Mouse (Mus musculus): Measurements from ENCODE around the gene Nphs1. TPM values are rescaled to one million over a fixed set of nuclear protein-coding genes. Genes with fewer than 3 reads are reported as not detected.

Nphs1 gene
- not detected in 2 replicates for polyA plus RNA-seq (2011; ENCODE audit: insufficient read length, low read depth, missing spikeins)

DNA sequence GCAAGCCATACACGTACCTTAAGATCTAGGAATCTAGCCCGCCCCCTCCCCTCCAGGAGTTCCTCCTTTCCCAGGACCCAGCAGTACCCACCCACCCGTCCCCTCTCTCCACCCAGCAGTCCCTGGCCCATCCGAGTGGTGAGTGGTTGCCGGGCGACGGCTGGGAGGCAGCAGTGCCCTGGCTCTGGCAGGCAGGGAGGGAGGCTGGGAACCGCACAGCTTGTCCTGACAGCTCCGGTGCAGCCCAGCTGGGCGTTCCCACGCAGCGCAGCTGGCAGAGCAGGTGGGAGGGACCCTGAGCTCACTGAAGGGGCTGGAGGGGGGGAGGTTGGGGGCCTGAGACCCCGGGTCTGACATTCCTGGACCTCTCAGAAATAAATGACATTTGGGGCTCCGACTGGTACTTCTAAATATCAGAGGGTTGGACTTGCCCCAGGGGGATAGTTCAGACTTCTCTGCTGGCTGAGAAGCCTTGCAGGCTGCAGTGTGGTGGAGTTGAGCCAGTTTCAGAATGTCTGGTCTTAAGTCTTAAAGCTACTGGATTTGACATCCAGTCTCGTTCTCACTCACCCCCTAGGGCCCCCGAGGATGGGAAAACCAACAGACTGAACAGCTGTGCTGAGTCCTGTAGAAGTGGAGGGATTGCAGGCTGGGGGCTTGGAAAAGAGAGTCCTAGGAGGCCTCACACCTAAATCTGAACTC lies at the start of gene Nphs1, which contains the start of gene Kirrel2:
Nphs1 (plus strand) TSS at position 687 of the 702 bp plus-strand sequence.
Kirrel2 (minus strand) TSS at position 62 of the 702 bp plus-strand sequence.
- TF ChIP-seq POLR2A (IDR thresholded peaks at IDR 0.05; ENCODE audit: low read depth, low read length) (no peak), CTCF (IDR thresholded peaks at IDR 0.05; ENCODE audit: borderline replicate concordance, insufficient read depth, low read length) (no peak)
- Histone ChIP-seq H3K4me1 (ENCODE audit: control insufficient read depth, insufficient read depth, low read length) (no peaks in the 10 kb centered on the region), H3K27ac (ENCODE audit: insufficient read depth, low read length) (no peak within 1 kb of the TSS), H3K4me3 (ENCODE audit: insufficient read depth, low read length) (no peak within 1 kb of the TSS)

DNA sequence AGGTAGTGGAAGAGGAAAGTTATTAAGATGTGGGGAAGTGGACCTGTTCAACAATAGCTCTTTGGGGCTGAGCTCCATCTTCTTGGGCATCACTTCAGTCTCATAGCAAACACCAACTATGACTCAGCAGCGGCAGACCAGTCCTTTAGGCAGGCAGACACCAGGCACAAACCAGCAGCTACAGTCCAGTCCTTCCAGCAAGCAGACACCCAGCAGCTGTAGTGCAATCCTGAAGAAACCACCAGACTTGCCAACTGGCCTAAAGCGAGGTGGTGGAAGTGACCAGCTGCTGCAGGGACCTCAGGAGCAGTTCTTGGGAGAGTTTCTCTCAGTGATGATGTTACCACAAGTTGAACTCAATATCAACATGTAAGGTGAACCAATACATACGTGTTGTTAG lies 49.5 kb upstream of the Nphs1 start:
- Histone ChIP-seq H3K27ac (ENCODE audit: insufficient read depth, low read length) (no peak overlapping the region), H3K4me1 (ENCODE audit: control insufficient read depth, insufficient read depth, low read length) (no peaks in the 10 kb centered on the region), H3K4me3 (ENCODE audit: insufficient read depth, low read length) (no peak overlapping the region)
- no peak for TF ChIP-seq POLR2A (IDR thresholded peaks at IDR 0.05; ENCODE audit: low read depth, low read length)
- no peak for TF ChIP-seq CTCF (IDR thresholded peaks at IDR 0.05; ENCODE audit: borderline replicate concordance, insufficient read depth, low read length)

DNA sequence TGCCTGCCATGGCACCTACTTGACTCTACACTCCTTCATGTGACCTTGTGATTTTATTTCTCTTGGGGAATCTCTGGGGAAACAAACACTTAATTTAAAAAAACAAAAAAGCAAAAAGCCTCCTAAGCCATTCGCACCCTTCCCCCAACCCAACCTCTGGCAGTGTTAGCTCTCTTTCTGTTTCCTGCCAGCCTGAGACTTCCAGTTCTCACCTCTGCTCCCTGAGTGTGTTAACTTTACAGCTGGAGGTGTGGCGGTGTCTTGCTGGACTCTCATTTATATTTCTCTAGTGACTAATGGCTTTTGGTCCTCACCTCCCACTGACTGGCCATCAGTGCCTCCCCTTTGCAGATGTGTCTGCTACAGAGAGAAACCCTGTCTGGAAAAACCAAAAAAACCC lies 48.3 kb upstream of the Nphs1 start:
- no peak overlapping the region for H3K4me3 ChIP-seq (ENCODE audit: insufficient read depth, low read length)
- H3K27ac ChIP-seq (ENCODE audit: insufficient read depth, low read length): no peak overlapping the region
- H3K4me1 ChIP-seq (ENCODE audit: control insufficient read depth, insufficient read depth, low read length): no peaks in the 10 kb centered on the region
- TF ChIP-seq CTCF (IDR thresholded peaks at IDR 0.05; ENCODE audit: borderline replicate concordance, insufficient read depth, low read length): no peak

DNA sequence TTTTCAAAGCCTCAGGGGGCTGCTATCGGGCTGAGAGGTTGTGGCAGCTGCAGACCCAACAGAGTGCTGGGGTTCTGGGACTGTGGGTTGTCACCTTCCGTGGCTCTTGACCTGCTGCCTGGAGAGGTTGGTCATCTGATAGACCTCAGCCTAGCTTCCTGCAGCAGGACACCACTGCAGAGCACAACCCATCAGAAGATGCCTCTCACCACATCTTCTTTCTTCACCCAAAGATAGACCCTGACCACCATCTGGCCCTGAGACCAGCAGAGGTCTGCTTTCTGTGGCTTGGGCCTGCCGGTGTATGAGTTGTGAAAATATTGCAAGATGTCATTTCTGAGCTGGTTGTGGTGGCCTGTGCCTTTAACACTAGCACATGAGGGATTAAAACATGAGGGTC lies 47.1 kb upstream of the Nphs1 start:
- H3K4me1 ChIP-seq (ENCODE audit: control insufficient read depth, insufficient read depth, low read length): no peaks in the 10 kb centered on the region
- H3K4me3 ChIP-seq (ENCODE audit: insufficient read depth, low read length): no peak overlapping the region
- TF ChIP-seq POLR2A (IDR thresholded peaks at IDR 0.05; ENCODE audit: low read depth, low read length) (no peak), CTCF (IDR thresholded peaks at IDR 0.05; ENCODE audit: borderline replicate concordance, insufficient read depth, low read length) (no peak)
- no peak overlapping the region for H3K27ac ChIP-seq (ENCODE audit: insufficient read depth, low read length)

DNA sequence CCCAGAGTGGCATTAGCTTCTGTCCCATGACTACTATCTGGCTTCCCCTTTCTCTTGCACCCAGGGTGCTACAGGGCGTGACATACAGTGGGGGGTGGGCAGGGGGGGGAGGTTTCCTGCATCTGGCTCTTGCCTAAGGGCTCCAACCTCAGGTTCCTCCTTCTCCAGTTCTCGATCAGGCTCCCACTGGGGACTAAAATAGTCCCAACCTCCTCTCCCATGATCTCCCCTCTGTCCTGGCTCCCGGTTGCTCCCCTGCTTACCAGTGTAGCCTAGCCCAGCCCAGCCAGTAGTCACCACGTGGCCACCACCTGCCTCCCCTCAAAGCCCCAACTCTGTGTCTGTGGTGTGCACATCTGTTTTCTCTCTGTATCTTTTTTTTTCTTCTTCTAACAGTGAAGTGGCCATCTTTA lies 45.4 kb upstream of the Nphs1 start:
- Histone ChIP-seq H3K27ac (ENCODE audit: insufficient read depth, low read length) (no peak overlapping the region), H3K4me3 (ENCODE audit: insufficient read depth, low read length) (no peak overlapping the region), H3K4me1 (ENCODE audit: control insufficient read depth, insufficient read depth, low read length) (no peaks in the 10 kb centered on the region)
- no peak for TF ChIP-seq POLR2A (IDR thresholded peaks at IDR 0.05; ENCODE audit: low read depth, low read length)
- TF ChIP-seq CTCF (IDR thresholded peaks at IDR 0.05; ENCODE audit: borderline replicate concordance, insufficient read depth, low read length): no peak

GRCm38 (mm10) chr7:30413596-30413995 lies 44.5 kb upstream of the Nphs1 start, which contains the start of gene Tyrobp:
TSS of gene Tyrobp (plus strand) at chr7:30413760.
- Histone ChIP-seq H3K4me1 (ENCODE audit: control insufficient read depth, insufficient read depth, low read length) (no peaks in the 10 kb centered on the region), H3K4me3 (ENCODE audit: insufficient read depth, low read length) (no peak within 1 kb of the TSS), H3K27ac (ENCODE audit: insufficient read depth, low read length) (no peak within 1 kb of the TSS)
- TF ChIP-seq POLR2A (IDR thresholded peaks at IDR 0.05; ENCODE audit: low read depth, low read length) (no peak), CTCF (IDR thresholded peaks at IDR 0.05; ENCODE audit: borderline replicate concordance, insufficient read depth, low read length) (no peak)

DNA sequence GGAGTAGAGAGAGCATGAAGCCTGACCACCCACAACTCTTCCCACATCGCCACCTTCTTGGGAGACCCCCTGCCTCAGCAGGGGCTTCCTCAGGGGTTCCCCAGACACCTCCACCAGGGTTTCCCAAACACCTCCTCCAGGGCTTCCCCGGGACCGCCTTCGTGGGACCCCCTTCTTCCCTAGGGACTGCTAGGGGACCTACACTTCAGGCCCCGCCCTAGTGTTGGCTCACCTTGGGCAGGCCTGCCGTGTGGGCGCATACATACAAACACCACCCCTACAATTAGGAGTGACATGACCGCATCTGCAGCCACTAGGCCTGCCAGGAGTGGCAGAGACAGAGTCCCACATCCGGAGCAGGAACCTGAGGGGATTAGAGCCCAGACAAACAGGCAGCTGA lies 40.3 kb upstream of the Nphs1 start:
- Histone ChIP-seq H3K4me1 (ENCODE audit: control insufficient read depth, insufficient read depth, low read length) (peaks cover 3% of the 10 kb centered on the region; the same call in 1 of the 2 replicates), H3K4me3 (ENCODE audit: insufficient read depth, low read length) (no peak overlapping the region), H3K27ac (ENCODE audit: insufficient read depth, low read length) (no peak overlapping the region)
- TF ChIP-seq CTCF (IDR thresholded peaks at IDR 0.05; ENCODE audit: borderline replicate concordance, insufficient read depth, low read length) (no peak), POLR2A (IDR thresholded peaks at IDR 0.05; ENCODE audit: low read depth, low read length) (no peak)

DNA sequence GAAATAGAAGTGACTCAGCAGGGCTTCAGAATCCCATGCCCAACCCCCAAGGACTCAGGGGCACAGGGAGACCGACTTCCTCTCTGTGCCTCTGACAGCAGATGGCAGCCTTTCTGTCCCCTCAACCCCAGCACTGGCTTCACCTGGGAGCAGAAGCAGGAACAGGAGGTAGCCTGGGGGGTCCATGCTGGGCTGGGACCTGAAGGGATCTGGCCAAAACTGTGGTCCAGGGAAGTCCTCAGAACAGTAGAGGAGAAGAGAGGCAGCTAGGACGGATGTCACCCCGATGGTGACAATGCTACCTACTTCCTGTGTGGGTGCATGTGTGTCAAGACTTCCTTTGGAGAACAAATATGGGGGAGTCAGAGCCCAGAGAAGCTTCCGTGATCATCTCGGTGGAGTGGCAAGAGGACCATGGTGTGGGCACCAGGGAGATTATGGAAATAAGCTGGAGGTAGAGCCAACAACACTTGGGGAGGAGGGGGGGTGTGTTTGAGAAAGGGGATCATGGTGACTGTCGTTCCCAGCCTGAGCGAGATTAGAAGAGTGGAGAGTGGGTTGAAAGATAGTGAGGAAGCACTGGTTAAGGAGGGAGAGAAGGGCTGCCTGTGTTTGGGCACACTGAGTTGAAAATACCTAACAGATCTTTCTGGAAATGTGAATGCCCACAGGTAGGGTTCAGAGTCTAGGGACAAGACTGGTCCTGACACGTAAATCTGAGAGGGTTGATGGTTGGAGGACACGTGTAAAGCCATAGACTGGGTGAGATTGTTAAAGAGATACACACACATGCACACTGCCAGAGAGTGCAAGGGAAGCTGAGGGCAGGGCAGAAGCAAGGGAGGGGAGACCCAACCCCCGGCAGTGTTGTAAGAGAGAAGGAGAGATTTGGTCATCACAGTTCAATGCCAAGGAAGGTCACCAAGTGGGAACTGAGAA lies 38.3 kb upstream of the Nphs1 start, which contains the start of gene Hcst:
Hcst (minus strand) TSS at position 294 of the 939 bp plus-strand sequence.
- Histone ChIP-seq H3K4me3 (ENCODE audit: insufficient read depth, low read length) (no peak within 1 kb of the TSS), H3K27ac (ENCODE audit: insufficient read depth, low read length) (no peak within 1 kb of the TSS), H3K4me1 (ENCODE audit: control insufficient read depth, insufficient read depth, low read length) (peaks cover 3% of the 10 kb centered on the region; the same call in 1 of the 2 replicates)
- no peak for TF ChIP-seq POLR2A (IDR thresholded peaks at IDR 0.05; ENCODE audit: low read depth, low read length)

GRCm38 (mm10) chr7:30420673-30421072 lies 37.4 kb upstream of the Nphs1 start:
- Histone ChIP-seq H3K4me1 (ENCODE audit: control insufficient read depth, insufficient read depth, low read length) (peaks cover 3% of the 10 kb centered on the region; the same call in 1 of the 2 replicates), H3K4me3 (ENCODE audit: insufficient read depth, low read length) (no peak overlapping the region), H3K27ac (ENCODE audit: insufficient read depth, low read length) (no peak overlapping the region)
- TF ChIP-seq POLR2A (IDR thresholded peaks at IDR 0.05; ENCODE audit: low read depth, low read length) (no peak), CTCF (IDR thresholded peaks at IDR 0.05; ENCODE audit: borderline replicate concordance, insufficient read depth, low read length) (no peak)

Measured in embryonic fibroblast, embryonic 13.5 days (primary cell).